Mouse (Mus musculus) lung, postnatal 0 days (tissue): ENCODE measurements at regions not wholly inside any gene's neighbourhood (a gene's known extent, or its start where the extent isn't known, plus 50 kb on each side); places are given as distances from the start of the nearest gene placed in this dataset.

Experiments used
- CTCF ChIP-seq: IDR thresholded peaks from 2 replicates; pipeline ENCODE4 v1.5.1; 2016; ENCODE audit warnings: antibody characterized with exemption, mild to moderate bottlenecking
- EP300 ChIP-seq: IDR thresholded peaks from 2 replicates; pipeline ENCODE4 v1.6.1; 2016; ENCODE audit warnings: antibody characterized with exemption, mild to moderate bottlenecking, control low read depth

DNA sequence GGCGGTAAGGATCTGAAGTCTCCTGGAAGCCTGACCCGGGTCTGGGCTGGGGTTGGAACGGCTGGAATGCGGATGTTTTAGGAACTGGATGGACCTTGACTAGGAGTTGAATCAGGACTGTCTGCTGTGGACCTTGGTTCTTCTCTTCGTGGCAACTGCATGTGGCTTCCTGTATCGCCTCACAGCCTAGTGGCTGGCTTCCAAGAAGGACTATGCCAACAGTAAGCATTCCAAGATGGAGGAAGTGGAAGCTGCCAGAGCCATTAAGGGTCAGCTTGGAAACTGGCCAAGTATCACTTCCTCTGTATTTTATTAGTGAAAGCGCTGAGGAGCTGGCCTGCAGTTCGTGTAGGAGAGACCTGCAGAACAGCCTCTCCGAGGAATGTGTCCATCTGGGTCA lies 98.4 kb upstream of the Galnt15 start:
- peak; percentile 86 for TF ChIP-seq EP300
- 0 out of 2 replicates have a peak, but pooled peaks have one; percentile 1 for TF ChIP-seq CTCF
